Mouse (Mus musculus): ENCODE measurements around the gene Tmem159. TPM values are rescaled to one million over a fixed set of nuclear protein-coding genes. Genes with fewer than 3 reads are reported as not detected.

Gene Tmem159
- 10.7 and 14.6 TPM in 2 replicates for polyA plus RNA-seq (2012; ENCODE audit: insufficient read depth, insufficient read length, missing spikeins)

GRCm38 (mm10) chr7:120102164-120102972, at the start of gene Tmem159:
TSS of gene Tmem159 (plus strand) at chr7:120102353.
- Histone ChIP-seq H3K27ac (replicated peaks; ENCODE audit: low read depth, low read length) (no peak within 1 kb of the TSS), H3K4me1 (ENCODE audit: control insufficient read depth, insufficient read depth, insufficient read length, low read length) (0 out of 2 replicates have a peak, but pooled peaks cover 2% of the 10 kb centered on the region), H3K4me3 (ENCODE audit: insufficient read depth, low read depth, low read length) (peak within 1 kb of the TSS; percentile 97)

- no peak overlapping the region for H3K27ac ChIP-seq (replicated peaks; ENCODE audit: low read depth, low read length)
Observed at GRCm38 (mm10) chr7:120054016-120054415, 48.1 kb upstream of the Tmem159 start.

GRCm38 (mm10) chr7:120055479-120055878, 46.7 kb upstream of the Tmem159 start:
- Histone ChIP-seq H3K4me3 (ENCODE audit: insufficient read depth, low read depth, low read length) (no peak overlapping the region), H3K4me1 (ENCODE audit: control insufficient read depth, insufficient read depth, insufficient read length, low read length) (no peaks in the 10 kb centered on the region), H3K27ac (replicated peaks; ENCODE audit: low read depth, low read length) (no peak overlapping the region)

More at GRCm38 (mm10) chr7:120054016-120054415, 48.1 kb upstream of the Tmem159 start:
- no peak overlapping the region for H3K4me3 ChIP-seq (ENCODE audit: insufficient read depth, low read depth, low read length)
- H3K4me1 ChIP-seq (ENCODE audit: control insufficient read depth, insufficient read depth, insufficient read length, low read length): no peaks in the 10 kb centered on the region

GRCm38 (mm10) chr7:120064045-120064444, 38.1 kb upstream of the Tmem159 start:
- no peak overlapping the region for H3K4me3 ChIP-seq (ENCODE audit: insufficient read depth, low read depth, low read length)
- no peaks in the 10 kb centered on the region for H3K4me1 ChIP-seq (ENCODE audit: control insufficient read depth, insufficient read depth, insufficient read length, low read length)
- no peak overlapping the region for H3K27ac ChIP-seq (replicated peaks; ENCODE audit: low read depth, low read length)

- Histone ChIP-seq H3K4me1 (ENCODE audit: control insufficient read depth, insufficient read depth, insufficient read length, low read length) (no peaks in the 10 kb centered on the region), H3K4me3 (ENCODE audit: insufficient read depth, low read depth, low read length) (no peak overlapping the region), H3K27ac (replicated peaks; ENCODE audit: low read depth, low read length) (no peak overlapping the region)
Observed at GRCm38 (mm10) chr7:120068114-120068513, 34.0 kb upstream of the Tmem159 start.

GRCm38 (mm10) chr7:120069164-120069563, 33.0 kb upstream of the Tmem159 start:
- Histone ChIP-seq H3K27ac (replicated peaks; ENCODE audit: low read depth, low read length) (no peak overlapping the region), H3K4me3 (ENCODE audit: insufficient read depth, low read depth, low read length) (no peak overlapping the region), H3K4me1 (ENCODE audit: control insufficient read depth, insufficient read depth, insufficient read length, low read length) (no peaks in the 10 kb centered on the region)

GRCm38 (mm10) chr7:120080177-120080576, 22.0 kb upstream of the Tmem159 start:
- no peak overlapping the region for H3K4me3 ChIP-seq (ENCODE audit: insufficient read depth, low read depth, low read length)
- no peaks in the 10 kb centered on the region for H3K4me1 ChIP-seq (ENCODE audit: control insufficient read depth, insufficient read depth, insufficient read length, low read length)
- H3K27ac ChIP-seq (replicated peaks; ENCODE audit: low read depth, low read length): no peak overlapping the region

GRCm38 (mm10) chr7:120093033-120093432, 9.1 kb upstream of the Tmem159 start:
- Histone ChIP-seq H3K4me3 (ENCODE audit: insufficient read depth, low read depth, low read length) (no peak overlapping the region), H3K4me1 (ENCODE audit: control insufficient read depth, insufficient read depth, insufficient read length, low read length) (peaks cover 3% of the 10 kb centered on the region; the same call in 1 of the 2 replicates), H3K27ac (replicated peaks; ENCODE audit: low read depth, low read length) (no peak overlapping the region)

GRCm38 (mm10) chr7:120094216-120094615, 7.9 kb upstream of the Tmem159 start:
- Histone ChIP-seq H3K4me3 (ENCODE audit: insufficient read depth, low read depth, low read length) (no peak overlapping the region), H3K4me1 (ENCODE audit: control insufficient read depth, insufficient read depth, insufficient read length, low read length) (peaks cover 3% of the 10 kb centered on the region; the same call in 1 of the 2 replicates), H3K27ac (replicated peaks; ENCODE audit: low read depth, low read length) (no peak overlapping the region)

- no peak within 1 kb of the TSS for H3K27ac ChIP-seq (replicated peaks; ENCODE audit: low read depth, low read length)
- H3K4me3 ChIP-seq (ENCODE audit: insufficient read depth, low read depth, low read length): no peak within 1 kb of the TSS
- peaks cover 3% of the 10 kb centered on the region; the same call in 1 of the 2 replicates for H3K4me1 ChIP-seq (ENCODE audit: control insufficient read depth, insufficient read depth, insufficient read length, low read length)
Observed at GRCm38 (mm10) chr7:120095180-120095579, 7.0 kb upstream of the Tmem159 start, which contains the start of gene Dnah3. TSS of gene Dnah3 (minus strand) at chr7:120095280.

- no peak overlapping the region for H3K4me3 ChIP-seq (ENCODE audit: insufficient read depth, low read depth, low read length)
- H3K4me1 ChIP-seq (ENCODE audit: control insufficient read depth, insufficient read depth, insufficient read length, low read length): peaks cover 5% of the 10 kb centered on the region; the same call in 1 of the 2 replicates
- no peak overlapping the region for H3K27ac ChIP-seq (replicated peaks; ENCODE audit: low read depth, low read length)
Observed at GRCm38 (mm10) chr7:120097845-120098244, 4.3 kb upstream of the Tmem159 start.

GRCm38 (mm10) chr7:120098403-120098802, 3.8 kb upstream of the Tmem159 start:
- H3K4me1 ChIP-seq (ENCODE audit: control insufficient read depth, insufficient read depth, insufficient read length, low read length): peaks cover 5% of the 10 kb centered on the region; the same call in 1 of the 2 replicates
- no peak overlapping the region for H3K4me3 ChIP-seq (ENCODE audit: insufficient read depth, low read depth, low read length)
- H3K27ac ChIP-seq (replicated peaks; ENCODE audit: low read depth, low read length): no peak overlapping the region

GRCm38 (mm10) chr7:120103019-120103567, 940 bp downstream of the Tmem159 start:
- H3K4me1 ChIP-seq (ENCODE audit: control insufficient read depth, insufficient read depth, insufficient read length, low read length): 0 out of 2 replicates have a peak, but pooled peaks cover 2% of the 10 kb centered on the region
- no peak overlapping the region for H3K27ac ChIP-seq (replicated peaks; ENCODE audit: low read depth, low read length)
- H3K4me3 ChIP-seq (ENCODE audit: insufficient read depth, low read depth, low read length): peak overlapping the region; percentile 97

- Histone ChIP-seq H3K4me1 (ENCODE audit: control insufficient read depth, insufficient read depth, insufficient read length, low read length) (0 out of 2 replicates have a peak, but pooled peaks cover 2% of the 10 kb centered on the region), H3K4me3 (ENCODE audit: insufficient read depth, low read depth, low read length) (no peak overlapping the region), H3K27ac (replicated peaks; ENCODE audit: low read depth, low read length) (no peak overlapping the region)
Observed at GRCm38 (mm10) chr7:120104975-120105374, 2.8 kb downstream of the Tmem159 start.

GRCm38 (mm10) chr7:120106356-120106755, 4.2 kb downstream of the Tmem159 start:
- 0 out of 2 replicates have a peak, but pooled peaks cover 2% of the 10 kb centered on the region for H3K4me1 ChIP-seq (ENCODE audit: control insufficient read depth, insufficient read depth, insufficient read length, low read length)
- no peak overlapping the region for H3K27ac ChIP-seq (replicated peaks; ENCODE audit: low read depth, low read length)
- H3K4me3 ChIP-seq (ENCODE audit: insufficient read depth, low read depth, low read length): no peak overlapping the region

Measured in brown adipose tissue, adult 24 weeks (tissue).